Comparison of ENCODE assay signal across 12 mouse cellular contexts in the genomic region with DNA sequence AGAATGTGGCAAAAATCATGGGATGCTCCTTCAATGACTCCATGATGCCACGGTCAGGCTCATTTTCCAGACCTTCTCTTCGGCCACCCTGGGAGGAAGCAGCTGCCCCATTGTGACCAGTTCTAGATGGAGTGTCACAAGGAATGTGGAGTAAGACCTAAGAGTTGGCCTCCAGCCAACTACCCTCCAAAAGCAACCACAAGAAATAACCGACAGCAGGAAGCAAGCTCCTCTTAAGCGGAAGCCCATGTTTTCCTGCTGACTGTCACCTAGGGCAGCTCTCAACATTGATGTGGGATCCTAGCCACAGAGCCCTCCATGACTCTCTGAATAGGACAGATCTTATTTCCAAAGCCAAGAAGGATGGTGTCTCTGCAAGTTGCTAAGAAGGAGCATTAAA.
DNase-seq lines count a peak whose midpoint lies in the region; ATAC-seq and TF ChIP-seq lines count a peak whose summit lies in the region.
"Had no signal": no experiment of that assay in that cellular context is flagged by ENCODE, and none has a peak within 500 bp of the region (broad histone marks: within the 10 kb centered on the region; RNA-seq: fewer than 3 reads in every experiment).

No protein-coding gene starts in this region.

- no peaks in the 10 kb centered on the region for H3K27me3 ChIP-seq in embryonic facial prominence, embryonic 14.5 days (replicated peaks; ENCODE audit: control insufficient read depth, insufficient read depth, low read length)
- no peaks in the 10 kb centered on the region for H3K27me3 ChIP-seq in embryonic facial prominence, embryonic 10.5 days (replicated peaks; ENCODE audit: low read depth, poor library complexity, severe bottlenecking)
- H3K27me3 ChIP-seq in lung, embryonic 16.5 days (ENCODE audit: control insufficient read depth, insufficient read depth, low read depth, low read length): no peaks in the 10 kb centered on the region
- H3K27me3 ChIP-seq: midbrain, embryonic 15.5 days had no signal

- 82% methylated on average over 4 of the region's 4 CpGs for WGBS in embryonic facial prominence, embryonic 14.5 days
- 89% methylated on average over 4 of the region's 4 CpGs for WGBS in embryonic facial prominence, embryonic 10.5 days
- WGBS in lung, embryonic 16.5 days: 32% methylated on average over 4 of the region's 4 CpGs
- WGBS in lung, adult 2 months: 33% methylated on average over 4 of the region's 4 CpGs

- ATAC-seq in embryonic facial prominence, embryonic 14.5 days (ENCODE audit: low read depth): no peak
- peak; percentile 71 for ATAC-seq in lung, embryonic 16.5 days (ENCODE audit: low read depth)
- ATAC-seq: activated CD4-positive, CD25-positive, alpha-beta regulatory T cell, adult 4 months; midbrain, embryonic 15.5 days had no signal

- no peak for TF ChIP-seq POLR2A in lung, adult 2 months (IDR thresholded peaks at IDR 0.05; ENCODE audit: borderline replicate concordance, extremely low read depth, low read depth, low read length)

- no peak overlapping the region for H3K4me3 ChIP-seq in embryonic facial prominence, embryonic 14.5 days (ENCODE audit: low read depth, low read length)
- H3K4me3 ChIP-seq in embryonic facial prominence, embryonic 10.5 days: no peak overlapping the region
- H3K4me3 ChIP-seq in lung, embryonic 16.5 days (ENCODE audit: low read length): no peak overlapping the region
- H3K4me3 ChIP-seq in lung, adult 2 months (replicated peaks; ENCODE audit: extremely low read depth, low read depth, low read length): no peak overlapping the region
- H3K4me3 ChIP-seq: midbrain, embryonic 15.5 days had no signal

- no peaks in the 10 kb centered on the region for H3K9me3 ChIP-seq in embryonic facial prominence, embryonic 14.5 days (ENCODE audit: control insufficient read depth, low read length)
- H3K9me3 ChIP-seq in embryonic facial prominence, embryonic 10.5 days: no peaks in the 10 kb centered on the region
- H3K9me3 ChIP-seq in lung, embryonic 16.5 days (ENCODE audit: control insufficient read depth, low read length): no peaks in the 10 kb centered on the region
- H3K9me3 ChIP-seq: midbrain, embryonic 15.5 days had no signal

- peak; percentile 14 for DNase-seq in embryonic facial prominence, embryonic 14.5 days (ENCODE audit: low spot score)
- DNase-seq in embryonic facial prominence, embryonic 10.5 days (ENCODE audit: low spot score): no peak
- no peak for DNase-seq in lung, adult 2 months
- DNase-seq in kidney, postnatal 10 days: peak; percentile 64
- DNase-seq in yolk sac, embryonic 10.5 days (ENCODE audit: low spot score): peak; percentile 3
- no peak for DNase-seq in layer of hippocampus, postnatal 25 days (ENCODE audit: extremely low spot score in 1 of 2, low spot score in 1 of 2)
- DNase-seq in embryo, embryonic 10.5 days (ENCODE audit: low spot score): no peak
- DNase-seq: layer of hippocampus, postnatal 36 days; thymus, adult 2 months had no signal

- H3K4me1 ChIP-seq in embryonic facial prominence, embryonic 14.5 days (ENCODE audit: control insufficient read depth, insufficient read depth, low read length): no peaks in the 10 kb centered on the region
- H3K4me1 ChIP-seq in embryonic facial prominence, embryonic 10.5 days: no peaks in the 10 kb centered on the region
- no peaks in the 10 kb centered on the region for H3K4me1 ChIP-seq in lung, embryonic 16.5 days (replicated peaks; ENCODE audit: control insufficient read depth, insufficient read depth, low read length)
- H3K4me1 ChIP-seq in lung, adult 2 months (ENCODE audit: control insufficient read depth, insufficient read depth, low read length): no peaks in the 10 kb centered on the region
- H3K4me1 ChIP-seq: midbrain, embryonic 15.5 days had no signal

- H3K4me2 ChIP-seq in embryonic facial prominence, embryonic 14.5 days (ENCODE audit: low read depth, low read length): no peak overlapping the region
- no peak overlapping the region for H3K4me2 ChIP-seq in lung, embryonic 16.5 days (ENCODE audit: low read depth, low read length)
- H3K4me2 ChIP-seq: midbrain, embryonic 15.5 days had no signal

- no peaks in the 10 kb centered on the region for H3K36me3 ChIP-seq in embryonic facial prominence, embryonic 14.5 days (ENCODE audit: control insufficient read depth, insufficient read depth, low read length)
- H3K36me3 ChIP-seq in embryonic facial prominence, embryonic 10.5 days (replicated peaks): no peaks in the 10 kb centered on the region
- H3K36me3 ChIP-seq in lung, embryonic 16.5 days (ENCODE audit: control insufficient read depth, insufficient read depth, low read length): no peaks in the 10 kb centered on the region
- H3K36me3 ChIP-seq: midbrain, embryonic 15.5 days had no signal

- no peak overlapping the region for H3K27ac ChIP-seq in embryonic facial prominence, embryonic 14.5 days (replicated peaks; ENCODE audit: low read depth, low read length)
- no peak overlapping the region for H3K27ac ChIP-seq in embryonic facial prominence, embryonic 10.5 days (replicated peaks)
- H3K27ac ChIP-seq in lung, embryonic 16.5 days (ENCODE audit: low read length): no peak overlapping the region
- H3K27ac ChIP-seq: midbrain, embryonic 15.5 days had no signal

- no peak for TF ChIP-seq CTCF in lung, adult 2 months (IDR thresholded peaks at IDR 0.05; ENCODE audit: insufficient read depth, low read length)

- H3K9ac ChIP-seq in embryonic facial prominence, embryonic 14.5 days (ENCODE audit: low read depth, low read length): no peak overlapping the region
- H3K9ac ChIP-seq in lung, embryonic 16.5 days (ENCODE audit: low read length): no peak overlapping the region
- H3K9ac ChIP-seq: midbrain, embryonic 15.5 days had no signal

Comparison
In these comparisons a context has a peak if more than half of its experiments do, and no peak if none do; other contexts are left out.
1. DNase-seq: peak in embryonic facial prominence, embryonic 14.5 days (single experiment), kidney, postnatal 10 days (single experiment) and yolk sac, embryonic 10.5 days (single experiment); none in embryonic facial prominence, embryonic 10.5 days (single experiment), lung, adult 2 months (single experiment), layer of hippocampus, postnatal 25 days (0 of 2) and embryo, embryonic 10.5 days (single experiment).